Mouse (Mus musculus): ENCODE results near the gene Nav3. TPM values are rescaled to one million over a fixed set of nuclear protein-coding genes. Genes with fewer than 3 reads are reported as not detected.

The Nav3 gene
- polyA plus RNA-seq, 1 experiment from 2014 or later = 1.0 TPM

DNA sequence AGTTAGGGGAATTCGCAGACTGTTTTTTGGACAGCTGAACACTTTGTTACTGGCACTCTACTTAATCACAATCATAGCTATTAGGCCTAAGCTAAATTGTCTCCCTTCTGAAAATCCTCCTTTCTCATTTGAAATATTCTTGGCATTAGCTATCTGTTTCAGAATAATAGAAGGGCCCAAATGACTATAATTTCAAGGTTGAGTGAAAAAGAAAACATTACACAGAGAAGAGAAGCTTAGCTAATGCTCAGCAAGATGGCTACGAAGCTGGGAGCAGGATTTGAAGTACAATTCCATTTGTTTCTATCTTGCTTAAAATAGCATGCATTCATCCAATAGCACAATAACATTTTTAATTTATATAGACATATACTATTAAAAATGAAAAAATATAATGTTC is 667.3 kb downstream of the Nav3 start:
- 91% methylated on average over 2 of the region's 2 CpGs for WGBS
- no peak for DNase-seq (ENCODE audit: extremely low spot score, low spot score)

GRCm38 (mm10) chr10:109779109-109779508 is 676.9 kb downstream of the Nav3 start:
- H3K4me1 ChIP-seq = no peaks in the 10 kb centered on the region
- 96% methylated on average over 4 of the region's 4 CpGs for WGBS

More for the DNA sequence above, 667.3 kb downstream of the Nav3 start:
- Histone ChIP-seq H3K9me3 (no peaks in the 10 kb centered on the region), H3K4me1 (no peaks in the 10 kb centered on the region), H3K27me3 (ENCODE audit: poor library complexity, severe bottlenecking) (no peaks in the 10 kb centered on the region), H3K4me3 (no peak overlapping the region), H3K36me3 (replicated peaks) (no peaks in the 10 kb centered on the region), H3K27ac (no peak overlapping the region)

GRCm38 (mm10) chr10:109769092-109769491 is 686.9 kb downstream of the Nav3 start:
- H3K27me3 ChIP-seq (ENCODE audit: poor library complexity, severe bottlenecking) = no peaks in the 10 kb centered on the region
- H3K9me3 ChIP-seq = no peaks in the 10 kb centered on the region

More at GRCm38 (mm10) chr10:109779109-109779508, 676.9 kb downstream of the Nav3 start:
- Histone ChIP-seq H3K27me3 (ENCODE audit: poor library complexity, severe bottlenecking) (no peaks in the 10 kb centered on the region), H3K36me3 (replicated peaks) (no peaks in the 10 kb centered on the region), H3K27ac (no peak overlapping the region), H3K9me3 (no peaks in the 10 kb centered on the region), H3K4me3 (no peak overlapping the region)
- no peak for DNase-seq (ENCODE audit: extremely low spot score, low spot score)

GRCm38 (mm10) chr10:109765650-109766049 is 690.4 kb downstream of the Nav3 start:
- Histone ChIP-seq H3K27me3 (ENCODE audit: poor library complexity, severe bottlenecking) (no peaks in the 10 kb centered on the region), H3K9me3 (no peaks in the 10 kb centered on the region), H3K4me1 (no peaks in the 10 kb centered on the region), H3K36me3 (replicated peaks) (no peaks in the 10 kb centered on the region), H3K4me3 (no peak overlapping the region), H3K27ac (no peak overlapping the region)
- DNase-seq (ENCODE audit: extremely low spot score, low spot score) = peak; percentile 33
- 6% methylated on average over 2 of the region's 2 CpGs for WGBS

More at GRCm38 (mm10) chr10:109769092-109769491, 686.9 kb downstream of the Nav3 start:
- Histone ChIP-seq H3K27ac (no peak overlapping the region), H3K36me3 (replicated peaks) (no peaks in the 10 kb centered on the region), H3K4me1 (no peaks in the 10 kb centered on the region), H3K4me3 (no peak overlapping the region)
- no peak for DNase-seq (ENCODE audit: extremely low spot score, low spot score)
- 91% methylated on average over 8 of the region's 8 CpGs for WGBS

- no peaks in the 10 kb centered on the region for H3K27me3 ChIP-seq (ENCODE audit: poor library complexity, severe bottlenecking)
- no peak overlapping the region for H3K4me3 ChIP-seq
- H3K27ac ChIP-seq = no peak overlapping the region
- no peak for DNase-seq (ENCODE audit: extremely low spot score, low spot score)
- no peaks in the 10 kb centered on the region for H3K4me1 ChIP-seq
- no peaks in the 10 kb centered on the region for H3K9me3 ChIP-seq
- WGBS = 92% methylated on average over 18 of the region's 18 CpGs
- H3K36me3 ChIP-seq (replicated peaks) = no peaks in the 10 kb centered on the region
Measured at GRCm38 (mm10) chr10:109764412-109765101, 691.4 kb downstream of the Nav3 start.

DNA sequence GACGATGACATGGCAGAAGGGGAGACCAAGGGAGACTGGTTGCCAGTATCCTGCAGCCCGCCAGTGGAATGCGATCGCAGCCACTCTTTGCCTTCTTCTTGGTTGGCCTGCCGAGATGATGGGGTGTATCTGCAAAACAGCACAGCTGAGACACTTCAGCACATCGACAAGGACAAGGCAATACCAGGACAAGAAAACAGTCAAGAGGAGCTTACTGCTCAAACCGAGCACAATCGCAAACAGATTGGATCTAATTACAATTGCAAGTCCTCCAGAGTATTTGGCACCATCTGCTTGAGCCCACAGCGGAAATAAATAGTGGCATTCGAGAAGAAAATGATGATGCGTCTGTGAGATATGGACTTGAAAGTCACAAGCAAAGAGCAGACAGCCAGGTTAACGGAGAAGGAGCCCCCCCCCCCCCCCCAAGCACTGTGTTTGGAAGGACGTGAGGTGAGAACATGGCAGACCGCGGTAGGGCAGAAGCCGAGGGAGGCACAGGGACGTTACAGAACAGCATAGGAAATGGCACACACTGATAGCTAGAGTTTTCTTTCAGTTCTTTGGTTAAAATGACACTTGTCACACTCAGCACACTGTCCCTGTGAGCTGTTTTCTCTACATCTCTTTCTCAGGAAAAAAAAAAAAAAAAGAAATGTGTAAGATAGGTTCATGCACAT is 696.9 kb downstream of the Nav3 start:
- Histone ChIP-seq H3K4me3 (no peak overlapping the region), H3K9me3 (no peaks in the 10 kb centered on the region), H3K4me1 (no peaks in the 10 kb centered on the region), H3K27me3 (ENCODE audit: poor library complexity, severe bottlenecking) (no peaks in the 10 kb centered on the region), H3K27ac (no peak overlapping the region), H3K36me3 (replicated peaks) (no peaks in the 10 kb centered on the region)
- WGBS = 88% methylated on average over 17 of the region's 17 CpGs
- DNase-seq (ENCODE audit: extremely low spot score, low spot score) = no peak

DNA sequence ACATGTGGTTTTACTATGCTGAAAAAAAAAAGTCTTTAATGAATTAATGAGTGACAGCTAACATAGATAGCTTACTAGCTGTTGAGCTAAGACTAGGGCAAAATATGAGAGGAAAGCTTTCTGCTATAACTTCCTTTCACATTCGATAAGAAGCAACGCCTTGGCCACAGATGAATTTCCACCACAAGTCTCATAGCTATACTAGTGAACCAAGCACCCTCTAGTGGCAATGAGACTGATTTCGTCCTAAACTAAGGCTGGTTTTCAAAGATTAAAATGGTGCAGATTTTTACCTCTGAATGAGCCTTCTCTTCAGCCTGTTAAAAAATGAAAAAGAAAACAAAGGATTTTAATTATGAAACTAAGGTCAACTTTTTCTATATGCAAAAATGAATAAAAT is 709.1 kb downstream of the Nav3 start:
- no peak overlapping the region for H3K4me3 ChIP-seq
- WGBS = 59% methylated on average over 3 of the region's 3 CpGs
- DNase-seq (ENCODE audit: extremely low spot score, low spot score) = no peak

GRCm38 (mm10) chr10:109741664-109742063 is 714.3 kb downstream of the Nav3 start:
- DNase-seq (ENCODE audit: extremely low spot score, low spot score) = no peak
- Histone ChIP-seq H3K27me3 (ENCODE audit: poor library complexity, severe bottlenecking) (no peaks in the 10 kb centered on the region), H3K27ac (no peak overlapping the region), H3K9me3 (peaks cover 9% of the 10 kb centered on the region; the same call in 1 of the 2 replicates), H3K36me3 (replicated peaks) (no peaks in the 10 kb centered on the region), H3K4me1 (no peaks in the 10 kb centered on the region), H3K4me3 (no peak overlapping the region)
- 77% methylated on average over 2 of the region's 2 CpGs for WGBS

More for the DNA sequence above, 709.1 kb downstream of the Nav3 start:
- H3K4me1 ChIP-seq = no peaks in the 10 kb centered on the region
- no peaks in the 10 kb centered on the region for H3K36me3 ChIP-seq (replicated peaks)
- no peak overlapping the region for H3K27ac ChIP-seq
- H3K9me3 ChIP-seq = peaks cover 9% of the 10 kb centered on the region; the same call in 1 of the 2 replicates
- no peaks in the 10 kb centered on the region for H3K27me3 ChIP-seq (ENCODE audit: poor library complexity, severe bottlenecking)

DNA sequence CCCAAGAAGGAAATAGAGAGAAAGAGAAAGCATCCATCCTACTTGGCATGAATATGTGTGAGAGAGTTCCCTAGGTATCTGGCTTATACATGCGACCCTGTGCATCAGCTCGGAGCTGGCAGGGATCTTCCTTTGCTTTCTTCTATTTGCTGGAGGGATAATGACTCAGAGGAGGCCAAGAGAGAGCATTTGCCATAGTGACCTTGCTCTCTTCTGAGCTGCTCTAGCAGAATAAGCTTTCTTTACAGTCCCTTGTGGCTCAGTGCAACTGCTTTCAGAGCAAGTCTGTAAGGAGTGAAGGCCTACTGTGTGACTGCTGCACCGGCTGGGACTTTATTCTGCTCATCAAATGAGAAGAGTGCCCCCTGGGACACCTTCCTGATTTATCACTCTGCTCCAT is 715.7 kb downstream of the Nav3 start:
- H3K4me1 ChIP-seq = no peaks in the 10 kb centered on the region
- no peak overlapping the region for H3K4me3 ChIP-seq
- WGBS = 45% methylated on average over 3 of the region's 3 CpGs
- H3K36me3 ChIP-seq (replicated peaks) = no peaks in the 10 kb centered on the region
- H3K27ac ChIP-seq = no peak overlapping the region
- no peak for DNase-seq (ENCODE audit: extremely low spot score, low spot score)
- no peaks in the 10 kb centered on the region for H3K27me3 ChIP-seq (ENCODE audit: poor library complexity, severe bottlenecking)
- peaks cover 9% of the 10 kb centered on the region; the same call in 1 of the 2 replicates for H3K9me3 ChIP-seq

- Histone ChIP-seq H3K27ac (no peak overlapping the region), H3K4me3 (no peak overlapping the region), H3K27me3 (ENCODE audit: poor library complexity, severe bottlenecking) (peaks cover 4% of the 10 kb centered on the region; the same call in 1 of the 2 replicates), H3K9me3 (no peaks in the 10 kb centered on the region), H3K4me1 (peaks cover 4% of the 10 kb centered on the region), H3K36me3 (replicated peaks) (no peaks in the 10 kb centered on the region)
- WGBS = 64% methylated on average over 5 of the region's 5 CpGs
- no peak for DNase-seq (ENCODE audit: extremely low spot score, low spot score)
Measured at GRCm38 (mm10) chr10:109723646-109724045, 732.4 kb downstream of the Nav3 start.

GRCm38 (mm10) chr10:109718808-109719207 is 737.2 kb downstream of the Nav3 start:
- no peak for DNase-seq (ENCODE audit: extremely low spot score, low spot score)
- WGBS = 71% methylated on average over 2 of the region's 2 CpGs
- Histone ChIP-seq H3K4me3 (no peak overlapping the region), H3K36me3 (replicated peaks) (no peaks in the 10 kb centered on the region), H3K9me3 (no peaks in the 10 kb centered on the region), H3K27ac (no peak overlapping the region), H3K4me1 (peaks cover 17% of the 10 kb centered on the region), H3K27me3 (ENCODE audit: poor library complexity, severe bottlenecking) (peaks cover 4% of the 10 kb centered on the region; the same call in 1 of the 2 replicates)

- Histone ChIP-seq H3K4me1 (peaks cover 17% of the 10 kb centered on the region), H3K9me3 (no peaks in the 10 kb centered on the region), H3K36me3 (replicated peaks) (no peaks in the 10 kb centered on the region), H3K27me3 (ENCODE audit: poor library complexity, severe bottlenecking) (peaks cover 4% of the 10 kb centered on the region; the same call in 1 of the 2 replicates), H3K4me3 (no peak overlapping the region), H3K27ac (no peak overlapping the region)
- 55% methylated on average over 5 of the region's 5 CpGs for WGBS
- no peak for DNase-seq (ENCODE audit: extremely low spot score, low spot score)
Measured at GRCm38 (mm10) chr10:109718390-109718789, 737.6 kb downstream of the Nav3 start.

GRCm38 (mm10) chr10:109713001-109713400 is 743.0 kb downstream of the Nav3 start:
- Histone ChIP-seq H3K27me3 (ENCODE audit: poor library complexity, severe bottlenecking) (no peaks in the 10 kb centered on the region), H3K27ac (no peak overlapping the region), H3K36me3 (replicated peaks) (no peaks in the 10 kb centered on the region), H3K4me3 (no peak overlapping the region), H3K9me3 (no peaks in the 10 kb centered on the region), H3K4me1 (peaks cover 7% of the 10 kb centered on the region)
- DNase-seq (ENCODE audit: extremely low spot score, low spot score) = no peak
- 46% methylated on average over 5 of the region's 5 CpGs for WGBS

Measured in forebrain, embryonic 10.5 days (tissue).